Mouse (Mus musculus) forelimb bud, embryonic 11.5 days (tissue): ENCODE data around the gene Zfhx3.
A peak's percentile ranks its signal among the peaks of the same experiment; 100 is the strongest.

Source experiments
- DNase-seq: peaks from one replicate; pipeline ENCODE4 v3.0.0-alpha.2; 2012; ENCODE audit warnings: low read depth, low spot score

The Zfhx3 gene

DNA sequence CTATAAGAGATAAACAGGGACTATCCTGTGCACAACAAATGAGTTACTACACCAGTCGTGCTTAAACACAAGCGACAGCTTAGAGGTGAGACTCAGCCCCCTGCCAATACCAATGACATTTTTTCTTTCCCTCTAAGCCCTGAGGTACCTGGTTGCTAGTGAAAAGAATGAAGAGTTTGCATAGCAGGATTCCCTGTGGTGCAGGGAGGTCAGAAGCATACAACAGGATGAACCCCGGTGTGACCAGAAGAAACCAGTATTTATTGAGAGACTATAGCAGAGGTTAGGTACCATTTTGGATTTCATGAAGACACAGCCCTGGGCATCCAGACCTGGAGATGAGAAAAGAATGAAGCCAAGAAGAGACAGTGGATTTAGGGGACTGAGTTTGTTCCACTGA lies 498.0 kb downstream of the Zfhx3 start:
- DNase-seq, result no peak

DNA sequence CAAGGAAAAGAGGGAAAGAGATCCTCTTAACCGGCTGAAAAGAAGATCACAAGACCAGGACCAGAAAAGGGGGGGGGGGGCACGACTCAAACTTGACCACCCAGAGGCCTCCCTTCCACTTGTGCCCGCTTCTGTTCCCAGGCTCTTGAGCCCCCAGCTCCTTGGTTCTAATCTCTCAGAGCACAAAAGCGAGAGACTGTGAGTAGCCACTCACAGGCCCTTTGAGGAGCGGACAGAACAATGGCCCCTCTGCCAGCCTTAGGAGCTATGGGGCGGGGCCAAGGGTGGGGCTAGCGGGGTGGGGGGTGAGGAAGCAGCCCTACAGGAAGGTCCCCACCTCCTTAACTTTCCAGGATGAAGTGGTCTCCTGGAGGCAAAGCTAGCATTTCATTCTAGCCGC lies 508.4 kb downstream of the Zfhx3 start:
- no peak for DNase-seq

DNA sequence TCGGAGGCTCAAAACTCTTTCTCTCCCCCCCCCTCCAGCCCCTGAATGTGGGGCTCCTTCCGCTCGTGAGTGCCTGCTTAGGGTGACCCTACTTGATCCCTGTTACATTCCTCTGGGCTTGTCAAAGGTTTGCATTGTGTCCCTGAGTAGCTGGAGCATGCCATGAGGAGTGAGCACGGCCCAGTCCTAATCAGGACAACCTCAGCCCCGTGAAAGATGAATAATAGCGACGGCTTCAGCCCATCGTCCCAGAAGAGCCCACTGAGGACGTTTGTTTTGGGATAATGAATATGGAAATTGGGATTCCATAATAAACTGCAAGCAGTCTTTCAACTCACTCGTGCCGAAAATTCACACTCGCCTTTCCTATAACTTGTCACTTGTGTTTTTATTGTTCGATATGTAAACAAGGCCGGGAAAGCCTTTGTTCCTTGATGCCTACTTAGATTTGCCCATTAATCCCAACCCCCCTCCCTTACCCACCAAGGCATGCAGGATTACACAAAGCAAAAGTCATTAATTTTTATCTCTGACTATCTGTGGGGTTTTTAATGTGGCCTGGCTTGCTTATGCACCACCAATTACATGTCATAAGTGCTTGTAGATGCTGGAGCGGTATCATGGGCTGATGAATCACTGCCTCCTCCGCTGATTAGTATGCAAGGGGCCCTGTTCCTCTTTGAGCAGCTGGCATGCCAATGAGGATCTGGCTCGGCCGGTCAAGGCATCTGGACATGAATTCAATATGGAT lies 512.3 kb downstream of the Zfhx3 start:
- no peak for DNase-seq

DNA sequence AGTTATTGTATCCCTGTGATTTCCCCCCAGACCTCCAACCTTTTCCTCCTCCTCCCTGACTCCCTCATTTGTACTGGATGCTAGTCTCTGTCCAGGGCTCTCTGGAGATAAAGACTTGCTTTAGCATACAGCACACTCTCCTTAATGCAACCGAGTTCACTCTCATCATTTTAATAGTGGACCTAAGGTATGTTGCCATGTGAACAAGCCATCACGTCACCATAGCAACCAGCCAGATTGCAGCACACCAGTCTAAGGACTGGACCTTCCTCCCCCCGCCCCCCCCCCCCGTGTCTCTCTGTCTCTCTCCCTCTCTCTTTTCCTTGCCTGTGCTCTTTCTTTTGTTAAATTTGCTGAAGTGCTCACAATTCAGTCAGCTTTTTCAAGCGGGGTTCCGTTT lies 524.2 kb downstream of the Zfhx3 start:
- DNase-seq, result peak; percentile 13

DNA sequence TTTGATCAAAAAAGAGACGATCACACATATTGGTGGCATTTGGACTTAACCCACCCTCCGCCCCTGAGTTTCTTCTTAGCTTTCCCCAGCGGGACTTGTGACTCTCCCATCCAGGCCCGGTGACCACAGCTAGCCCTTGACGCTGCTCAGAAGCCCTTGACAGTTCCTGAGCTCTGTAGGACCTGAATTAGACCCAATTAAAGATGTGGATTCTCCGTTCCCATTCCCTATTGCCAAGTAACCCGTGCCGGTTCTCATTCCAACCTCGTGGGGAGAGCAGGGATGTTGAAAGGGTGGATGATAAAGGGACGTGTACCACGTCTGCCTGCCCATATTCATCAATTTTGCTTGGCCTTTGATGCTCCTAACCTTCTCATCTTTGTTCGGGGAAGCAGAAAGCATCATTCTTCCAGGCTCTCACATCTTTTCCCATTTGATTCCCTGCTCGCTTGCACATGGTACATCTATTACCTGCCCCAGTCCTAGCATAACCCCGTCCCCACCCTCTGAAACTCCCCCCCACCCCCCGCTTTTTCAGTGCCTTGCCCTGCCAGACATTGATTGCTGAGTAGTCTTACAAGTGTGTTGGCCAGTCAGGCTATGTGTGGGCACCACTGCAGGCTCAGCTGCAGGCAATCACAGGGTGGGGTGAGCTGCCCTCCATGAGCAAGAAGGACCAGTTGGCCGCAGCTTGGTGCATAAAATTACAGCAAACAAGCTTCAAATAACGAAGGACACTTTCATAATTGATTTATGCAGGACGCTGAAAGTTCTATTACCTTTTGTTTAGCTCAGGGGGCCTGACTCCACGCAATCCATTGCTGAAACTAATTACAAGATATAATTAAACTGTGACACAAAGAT lies 525.0 kb downstream of the Zfhx3 start:
- no peak for DNase-seq

DNA sequence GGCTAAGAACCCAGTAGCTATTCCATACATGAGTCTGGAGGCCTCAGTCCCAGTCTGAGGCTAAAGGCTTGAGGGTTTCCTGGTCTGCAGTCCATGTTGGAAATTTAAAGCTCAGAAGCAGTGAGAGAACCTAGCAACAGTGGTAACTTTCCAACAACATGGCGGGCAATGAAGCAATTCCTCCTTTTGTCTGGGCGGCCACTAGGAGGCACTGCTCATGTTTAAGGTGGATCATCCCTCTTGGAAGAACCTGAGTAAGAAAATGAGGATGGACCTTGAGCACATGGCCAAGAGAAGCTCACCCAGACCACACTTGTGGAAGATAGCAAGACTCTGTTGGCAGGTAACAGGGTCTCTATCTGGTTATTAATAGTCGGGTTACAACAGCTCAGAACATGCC lies 527.8 kb downstream of the Zfhx3 start:
- no peak for DNase-seq

DNA sequence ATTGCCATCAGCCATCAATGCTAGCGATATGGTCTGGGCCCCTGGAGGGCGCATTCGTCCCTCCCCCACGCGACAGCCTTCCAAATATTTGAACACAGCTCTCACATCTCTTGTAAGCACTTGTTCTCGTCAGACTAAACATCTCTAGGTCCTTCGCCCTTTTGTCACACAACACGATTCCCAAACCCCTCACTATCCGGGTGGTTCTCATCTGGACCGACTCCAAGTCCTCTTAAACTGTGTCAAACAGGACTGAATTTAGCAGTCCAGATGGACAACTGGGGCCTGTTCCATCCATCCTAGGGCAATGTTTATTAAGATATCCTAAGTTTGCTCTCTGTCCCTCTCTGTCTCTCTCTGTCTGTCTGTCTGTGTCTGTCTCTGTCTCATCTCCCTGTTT lies 532.1 kb downstream of the Zfhx3 start:
- no peak for DNase-seq

DNA sequence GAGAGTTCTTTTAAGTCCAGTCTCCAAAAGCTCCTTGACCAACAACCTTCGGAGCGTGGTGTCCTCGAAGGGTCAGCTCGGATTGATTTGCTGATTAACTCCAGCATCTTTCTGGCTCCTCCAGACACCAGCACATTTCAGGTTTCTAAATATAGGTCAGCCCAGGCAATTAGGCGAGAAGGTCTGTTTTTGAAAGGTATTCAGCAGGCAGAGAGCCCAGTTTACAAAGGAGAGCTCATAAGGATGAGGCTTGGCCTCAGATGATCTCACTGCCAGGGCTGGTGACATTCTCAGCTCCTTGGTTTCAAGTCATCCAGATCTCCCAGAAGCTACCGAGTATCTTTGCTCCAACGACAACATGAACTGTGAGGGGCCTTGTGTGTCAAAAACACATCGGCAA lies 535.7 kb downstream of the Zfhx3 start:
- no peak for DNase-seq

DNA sequence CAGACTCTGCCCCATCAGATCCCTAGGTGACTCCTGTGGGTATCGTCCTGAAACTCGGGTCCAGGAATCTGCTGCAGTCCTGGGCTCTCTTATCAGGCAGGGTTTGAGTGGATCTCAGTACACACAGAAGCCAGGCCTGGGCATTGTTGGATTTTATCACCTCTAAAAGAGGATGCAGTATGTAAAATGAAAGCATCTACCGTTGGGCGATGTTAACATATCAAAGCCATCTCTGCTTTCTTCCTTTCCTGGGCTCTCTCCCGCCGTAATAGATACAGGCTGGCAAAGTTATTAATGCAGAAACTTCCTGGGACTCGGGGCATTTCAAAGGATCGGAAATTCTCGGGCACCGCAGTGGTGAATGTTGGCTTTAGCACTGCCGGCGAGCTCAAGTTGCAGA lies 537.7 kb downstream of the Zfhx3 start:
- no peak for DNase-seq

DNA sequence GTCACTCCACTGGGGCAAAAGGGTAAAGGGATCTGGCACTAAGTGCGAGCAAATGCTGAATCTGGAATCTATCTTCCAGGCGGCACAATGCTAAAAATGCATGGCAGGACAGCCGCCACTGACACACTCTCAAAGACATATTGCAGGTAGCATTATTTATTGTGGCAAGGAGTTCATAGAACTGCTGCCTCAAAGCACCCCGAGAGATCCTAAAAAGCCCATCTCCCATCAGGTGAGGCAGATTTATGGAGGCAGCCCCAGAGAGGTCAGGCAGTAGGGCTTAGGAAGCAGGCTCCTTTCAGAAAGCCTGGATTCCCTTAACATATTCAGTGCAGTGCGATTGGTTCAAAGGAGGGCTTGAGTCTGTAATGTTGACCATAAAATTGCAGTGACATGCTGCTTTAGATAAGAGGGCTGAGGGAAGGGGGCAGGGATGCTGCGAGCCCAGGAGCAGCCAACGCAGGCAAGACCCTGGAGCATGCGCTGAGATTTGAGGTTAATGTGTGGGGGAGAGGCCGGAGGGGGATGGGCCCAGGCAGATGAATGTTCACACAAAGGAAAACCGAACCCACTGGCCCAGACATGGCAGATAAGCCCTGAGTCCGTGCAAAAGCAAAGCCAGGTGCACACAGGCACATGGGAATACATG lies 538.8 kb downstream of the Zfhx3 start:
- peak; percentile 67 for DNase-seq

DNA sequence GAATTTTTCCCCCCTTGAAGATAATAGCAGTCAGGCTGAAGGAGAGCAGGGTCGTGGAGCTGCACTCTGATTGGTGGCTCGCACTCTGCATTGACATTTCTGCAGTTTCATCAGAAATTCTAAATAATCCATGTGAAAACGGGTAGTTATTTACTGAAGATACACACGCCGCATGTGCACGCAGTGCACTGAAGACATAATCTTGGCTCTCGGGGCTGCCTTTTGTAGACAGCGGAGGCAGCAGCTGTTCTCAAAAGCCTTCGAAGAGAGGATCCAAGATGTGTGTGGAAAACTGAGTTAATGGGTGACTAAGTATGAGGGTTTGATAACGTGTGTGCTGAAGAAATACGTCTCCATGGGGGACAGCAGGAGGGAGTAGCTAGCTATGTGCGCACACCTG lies 553.7 kb downstream of the Zfhx3 start:
- DNase-seq, result no peak

DNA sequence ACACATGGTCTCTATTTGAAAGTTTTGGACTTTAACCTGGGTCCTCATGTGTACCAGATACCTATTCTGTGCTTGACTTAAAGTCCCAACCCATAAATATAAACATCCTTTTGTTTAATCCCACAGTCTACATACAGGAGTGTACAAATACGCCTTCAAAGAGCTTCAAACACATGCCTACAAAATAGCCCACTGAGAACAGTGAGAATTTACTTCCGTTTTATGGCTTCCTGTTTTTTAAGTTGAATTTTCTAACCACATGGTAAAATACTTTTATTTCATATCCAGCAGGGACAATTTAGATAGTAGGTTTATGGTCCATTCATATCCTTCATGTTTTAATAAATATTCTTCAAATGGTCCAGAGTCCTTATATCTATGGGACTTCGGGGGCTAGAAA lies 564.3 kb downstream of the Zfhx3 start:
- DNase-seq, result no peak

DNA sequence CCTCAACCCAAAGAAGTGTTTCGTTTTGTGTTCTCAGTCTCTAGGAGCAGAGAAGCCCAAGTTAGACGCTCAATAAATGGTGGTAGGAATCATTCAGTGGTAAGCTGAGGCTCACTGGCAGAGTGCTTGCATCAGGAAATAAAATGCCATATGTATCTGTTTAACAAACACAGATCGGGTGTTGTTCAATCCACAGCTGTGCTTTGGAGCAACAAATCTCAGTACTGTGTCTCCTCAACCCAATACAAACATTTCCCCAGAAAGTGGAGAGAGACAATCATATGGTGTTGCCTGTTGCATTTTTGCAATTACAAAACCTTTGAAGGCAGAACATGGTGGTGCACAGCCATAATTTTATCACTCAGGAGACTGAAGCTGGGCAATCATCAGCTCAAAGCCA lies 565.3 kb downstream of the Zfhx3 start:
- DNase-seq, result no peak

DNA sequence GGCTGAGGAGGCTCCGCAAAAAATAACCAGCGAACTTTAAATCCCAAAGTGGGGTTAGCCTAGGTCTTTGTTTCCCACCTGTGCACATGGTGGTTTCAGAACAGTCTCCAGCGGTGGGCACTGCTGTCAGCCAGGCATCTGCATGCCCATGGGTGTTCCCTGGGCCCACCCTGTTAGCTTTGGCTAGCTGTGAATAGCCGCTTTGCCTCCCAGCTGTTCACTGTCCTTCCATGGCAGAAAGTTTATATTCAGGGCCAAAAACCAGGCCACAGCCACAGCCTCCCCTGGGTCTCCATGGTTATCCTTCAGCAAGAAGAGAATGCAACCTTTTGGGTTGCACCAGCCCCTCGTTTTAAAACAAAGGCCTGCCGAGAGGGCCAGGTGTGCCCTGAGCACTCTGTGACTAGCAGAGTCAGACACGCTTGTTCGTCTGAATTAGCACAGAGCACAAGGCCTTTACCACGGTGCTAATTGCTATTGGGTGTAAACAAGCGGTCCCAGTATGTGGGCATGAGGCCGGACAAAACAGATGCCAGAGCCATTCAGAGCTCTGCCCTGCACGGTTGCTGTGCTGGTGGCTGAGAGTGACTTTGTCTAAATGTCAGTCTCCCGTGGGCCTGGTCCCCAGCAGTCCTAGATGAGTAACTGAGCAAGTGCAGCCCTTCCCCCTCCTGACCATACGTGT lies 568.3 kb downstream of the Zfhx3 start:
- DNase-seq, result peak; percentile 35

DNA sequence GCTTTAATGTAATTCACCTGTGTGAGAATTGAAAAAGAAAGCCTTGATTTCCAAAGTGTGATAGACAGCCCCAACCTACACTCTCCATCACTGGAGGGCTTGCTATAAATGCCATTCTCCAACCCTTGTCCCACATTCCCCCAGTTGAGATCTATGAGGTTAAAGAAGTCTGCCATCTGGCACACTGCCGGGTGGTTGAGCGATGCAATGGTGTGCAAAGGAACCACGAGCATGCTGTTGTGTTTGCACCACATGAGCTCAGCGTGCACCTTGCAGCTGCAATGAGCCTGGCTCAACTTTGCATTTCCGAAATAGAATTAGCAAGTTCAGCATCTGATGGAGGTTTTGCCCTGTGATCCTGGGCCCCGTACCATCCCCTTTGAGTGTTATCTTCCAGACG lies 575.7 kb downstream of the Zfhx3 start:
- DNase-seq, result no peak

DNA sequence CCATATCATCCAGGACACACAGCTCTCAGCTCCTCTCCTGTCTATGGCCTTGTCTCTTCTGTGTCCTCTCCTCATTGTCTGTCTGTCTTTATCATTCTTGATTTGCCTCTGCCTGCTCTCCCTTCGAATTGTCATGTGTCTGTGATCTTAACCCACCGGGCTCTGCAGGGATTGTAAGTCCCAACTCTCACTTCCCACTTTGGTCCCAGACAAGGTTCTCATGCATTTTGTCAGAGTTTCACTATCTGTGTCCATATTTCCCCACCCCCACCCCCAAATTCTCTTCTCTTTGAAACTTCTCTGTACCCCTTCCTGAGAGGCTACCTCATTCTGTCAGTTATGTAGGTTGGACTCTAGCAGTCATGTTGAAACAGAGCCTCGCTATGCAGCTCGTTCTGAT lies 579.6 kb downstream of the Zfhx3 start:
- no peak for DNase-seq

DNA sequence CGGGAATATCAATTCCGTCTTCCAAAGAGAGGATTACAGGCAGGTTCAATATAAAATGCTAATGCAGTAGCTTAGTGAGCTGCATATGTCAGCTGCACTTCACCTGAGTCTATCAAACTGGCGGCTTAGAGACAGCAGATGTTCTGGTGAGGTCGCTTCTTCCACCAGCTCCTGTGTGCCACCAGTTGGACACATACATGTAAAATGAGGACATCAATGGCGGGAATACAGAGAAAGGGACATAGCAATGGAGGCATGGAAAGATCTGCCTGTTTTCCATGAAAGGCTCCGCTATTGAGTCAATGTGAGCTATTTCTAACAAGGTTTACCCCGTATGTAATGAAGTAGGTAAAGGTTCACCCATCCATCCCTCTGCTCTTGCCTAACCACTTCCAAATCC lies 587.0 kb downstream of the Zfhx3 start:
- no peak for DNase-seq

DNA sequence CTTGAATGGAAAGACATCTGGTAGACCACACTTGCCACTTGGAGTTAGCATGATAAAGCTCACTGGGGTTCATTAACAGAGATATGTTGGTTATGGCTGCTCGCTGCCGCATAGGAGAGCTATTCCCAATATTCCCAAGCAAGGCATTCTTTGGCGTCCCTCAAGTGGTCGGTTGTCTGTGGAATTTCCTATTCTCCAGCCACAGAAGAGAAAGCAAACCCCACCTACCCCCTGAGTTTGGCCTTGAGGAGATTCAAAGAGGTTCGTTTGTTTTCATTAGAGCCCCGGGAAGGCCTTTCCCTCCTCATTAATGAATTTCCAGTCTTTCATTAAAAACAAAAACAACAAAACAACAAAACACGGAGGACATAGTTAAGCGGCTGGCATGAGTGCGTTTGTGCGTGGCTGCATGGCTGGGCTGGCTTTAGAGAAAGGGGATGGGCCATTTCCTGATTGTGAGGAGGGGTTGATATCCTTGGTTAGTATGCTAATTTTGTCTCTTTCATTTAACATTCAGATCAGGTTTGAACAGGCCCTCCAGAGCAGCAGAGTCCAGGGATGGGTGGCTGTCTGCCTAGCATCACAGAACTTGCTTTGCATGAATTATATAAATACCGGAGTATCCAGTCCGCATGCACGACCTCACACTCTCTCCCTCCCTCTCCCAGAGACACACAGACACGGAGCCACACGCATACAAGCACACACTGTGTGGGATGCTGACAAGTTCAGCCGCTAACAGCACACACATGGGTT lies 592.9 kb downstream of the Zfhx3 start:
- DNase-seq, result no peak

DNA sequence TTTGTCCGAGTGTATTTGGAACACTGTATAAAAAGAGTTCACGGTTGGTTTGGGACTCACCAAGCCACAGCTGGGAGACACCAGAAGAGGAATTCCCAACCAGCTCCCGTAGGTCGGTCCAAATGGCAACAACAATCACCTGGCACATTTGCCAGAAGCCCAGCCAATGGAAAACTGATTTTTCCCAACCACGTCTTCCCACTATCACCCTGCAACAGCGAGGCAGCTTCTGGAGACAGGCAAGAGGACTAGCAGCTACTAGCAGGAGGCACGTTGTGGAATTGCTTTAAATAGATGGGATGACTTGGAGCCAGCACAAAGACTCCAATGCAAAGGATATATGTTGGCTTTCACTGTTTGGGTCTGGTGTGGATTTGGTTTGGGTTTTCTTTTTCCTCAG lies 593.7 kb downstream of the Zfhx3 start:
- no peak for DNase-seq

DNA sequence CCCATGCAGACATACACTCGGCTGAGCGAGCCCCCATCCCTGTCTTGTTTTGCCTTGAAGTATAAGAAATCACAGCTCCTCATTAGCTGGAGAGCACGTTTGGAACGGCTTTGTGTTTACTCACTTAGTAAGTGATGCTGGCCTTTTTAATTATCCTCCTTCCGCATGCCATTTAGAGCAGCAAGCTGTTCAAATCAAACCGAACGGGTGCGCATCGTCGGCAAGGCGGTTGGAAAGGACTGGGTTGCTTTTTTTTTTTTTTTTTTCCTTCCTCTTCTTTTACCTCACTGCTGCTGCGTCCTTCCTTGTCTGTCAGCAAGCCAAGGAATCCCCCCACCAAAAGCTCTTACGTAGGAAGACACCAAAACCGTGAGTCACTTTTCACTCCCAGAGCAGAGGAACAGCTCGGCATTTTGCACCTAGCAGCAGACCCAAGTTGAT lies 594.5 kb downstream of the Zfhx3 start:
- DNase-seq, result no peak
